Mouse (Mus musculus) spleen, adult 2 months (tissue): ENCODE data around the gene Trmo. TPM values are rescaled to one million over a fixed set of nuclear protein-coding genes. Genes with fewer than 3 reads are reported as not detected.
A peak's percentile ranks its signal among the peaks of the same experiment; 100 is the strongest.

Source experiments
- DNase-seq, 2 experiments: peaks; one replicate each; pipeline versions ENCODE4 v3.0.0 to v3.0.0-alpha.2; 2012 to 2021; ENCODE audit warnings: low spot score in 2 of 2, low read depth in 1 of 2
- H3K27ac ChIP-seq: fragments of 200-500 bp; 2 replicates; pipeline ENCODE4 v1.5.1; 2012; ENCODE audit warnings: low read length, inconsistent platforms; ENCODE audit not compliant: insufficient read depth
- H3K27me3 ChIP-seq: fragments of 200-500 bp; 2 replicates; pipeline ENCODE4 v1.6.1; 2012; ENCODE audit warnings: mild to moderate bottlenecking, moderate library complexity, low read length, inconsistent platforms; ENCODE audit not compliant: control insufficient read depth, insufficient read depth
- H3K36me3 ChIP-seq: fragments of 200-500 bp; 2 replicates; pipeline ENCODE4 v1.6.1; 2012; ENCODE audit warnings: mild to moderate bottlenecking, low read length, inconsistent platforms; ENCODE audit not compliant: control insufficient read depth, insufficient read depth
- H3K4me1 ChIP-seq: fragments of 200-500 bp; 2 replicates; pipeline ENCODE4 v1.6.1; 2011; ENCODE audit warnings: inconsistent platforms; ENCODE audit not compliant: control insufficient read depth, insufficient read depth, insufficient read length
- H3K4me3 ChIP-seq: fragments of 200-500 bp; 2 replicates; pipeline ENCODE4 v1.5.1; 2011; ENCODE audit warnings: mild to moderate bottlenecking, inconsistent platforms; ENCODE audit not compliant: insufficient read depth, insufficient read length; ENCODE audit errors: extremely low read depth
- CTCF ChIP-seq: fragments of 200-500 bp; IDR thresholded peaks from 2 replicates; pipeline ENCODE4 v1.5.1; 2011; ENCODE audit warnings: mild to moderate bottlenecking, inconsistent platforms; ENCODE audit not compliant: insufficient read depth, insufficient read length, insufficient replicate concordance; ENCODE audit errors: extremely low read depth
- POLR2A ChIP-seq: fragments of 200-500 bp; IDR thresholded peaks from 2 replicates; pipeline ENCODE4 v1.6.1; 2011; ENCODE audit warnings: low read depth, low read length, inconsistent platforms
- WGBS: fragments of 180-500 bp; shearing (Covaris S2); methylation state at CpG from one replicate; pipeline ENCODE4 v1.1.7; 2018; 5-methylcytosine and 5-hydroxymethylcytosine counted together
- polyA plus RNA-seq: library from polyadenylated mRNA; depleted of rRNA; stranded (reverse); fragments of >200 nt; gene quantifications from 2 replicates; pipeline ENCODE4 v1.2.3, GENCODE M21; 2012; rRNA removed

Trmo gene
- 10.8 and 11.6 TPM in 2 replicates for polyA plus RNA-seq

DNA sequence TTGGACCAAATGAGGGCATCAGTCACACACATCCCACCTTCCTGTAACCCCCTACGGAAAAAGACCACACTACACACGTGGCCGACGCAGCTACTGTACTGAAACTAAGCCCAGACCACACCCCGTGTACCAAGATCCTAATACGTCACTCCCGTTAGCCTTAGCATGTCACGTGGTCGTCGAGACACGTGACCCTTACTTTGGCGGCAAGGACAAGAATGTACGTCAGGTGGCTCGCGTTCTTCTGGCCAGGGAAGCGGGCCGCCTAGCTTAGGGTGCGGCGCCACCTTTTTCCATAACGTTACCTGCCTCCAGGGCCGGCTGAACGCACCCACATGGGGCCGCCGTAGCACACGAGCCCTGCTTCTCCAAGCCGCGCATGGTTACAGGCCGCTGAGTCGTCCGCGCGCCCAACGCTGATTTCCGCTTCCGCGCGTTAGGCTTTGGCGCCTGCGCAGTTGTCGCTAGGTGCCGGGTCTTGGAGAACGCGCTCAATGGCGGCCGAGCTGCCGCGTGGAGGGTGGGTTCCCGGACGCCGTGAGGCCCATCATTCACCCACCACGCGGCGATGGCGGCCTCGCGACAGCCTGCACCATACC, at the start of gene Trmo:
Gene Trmo (minus strand): TSS at position 425 of the 599 bp plus-strand sequence.
- H3K36me3 ChIP-seq = peaks cover 12% of the 10 kb centered on the region
- TF ChIP-seq POLR2A (peak; percentile 93), CTCF (no peak)
- peak within 1 kb of the TSS; percentile 86 for H3K4me3 ChIP-seq
- under 1% methylated on average over 56 of the region's 56 CpGs for WGBS
- peaks cover 2% of the 10 kb centered on the region; the same call in 1 of the 2 replicates for H3K4me1 ChIP-seq
- DNase-seq = peak; percentile 93 to 98
- H3K27ac ChIP-seq = peak within 1 kb of the TSS; percentile 98
- H3K27me3 ChIP-seq = no peaks in the 10 kb centered on the region

- no peak for TF ChIP-seq CTCF
- no peak for TF ChIP-seq POLR2A
- no peak for DNase-seq
- WGBS = 85% methylated on average over 12 of the region's 12 CpGs
- Histone ChIP-seq H3K4me3 (no peak overlapping the region), H3K36me3 (no peaks in the 10 kb centered on the region), H3K27me3 (no peaks in the 10 kb centered on the region), H3K27ac (no peak overlapping the region; the same call in 1 of the 2 replicates), H3K4me1 (no peaks in the 10 kb centered on the region)
Measured at GRCm38 (mm10) chr4:46432339-46433036, 43.3 kb upstream of the Trmo start.

GRCm38 (mm10) chr4:46428903-46429499, 39.8 kb upstream of the Trmo start:
- Histone ChIP-seq H3K27ac (no peak overlapping the region), H3K36me3 (no peaks in the 10 kb centered on the region), H3K4me1 (peaks cover 3% of the 10 kb centered on the region; the same call in 1 of the 2 replicates), H3K4me3 (no peak overlapping the region), H3K27me3 (no peaks in the 10 kb centered on the region)
- TF ChIP-seq CTCF (no peak), POLR2A (no peak)
- 91% methylated on average over 10 of the region's 10 CpGs for WGBS
- DNase-seq = no peak

GRCm38 (mm10) chr4:46422625-46423024, 33.4 kb upstream of the Trmo start:
- no peak overlapping the region for H3K4me3 ChIP-seq
- no peaks in the 10 kb centered on the region for H3K36me3 ChIP-seq
- TF ChIP-seq POLR2A (no peak), CTCF (no peak)
- H3K27me3 ChIP-seq = no peaks in the 10 kb centered on the region
- H3K27ac ChIP-seq = no peak overlapping the region
- 76% methylated on average over 8 of the region's 8 CpGs for WGBS
- DNase-seq = no peak
- H3K4me1 ChIP-seq = peaks cover 3% of the 10 kb centered on the region; the same call in 1 of the 2 replicates

GRCm38 (mm10) chr4:46418851-46419250, 29.6 kb upstream of the Trmo start:
- no peak for DNase-seq
- 93% methylated on average over 9 of the region's 9 CpGs for WGBS
- Histone ChIP-seq H3K36me3 (no peaks in the 10 kb centered on the region), H3K4me1 (no peaks in the 10 kb centered on the region), H3K27ac (no peak overlapping the region), H3K4me3 (no peak overlapping the region), H3K27me3 (no peaks in the 10 kb centered on the region)
- TF ChIP-seq POLR2A (no peak), CTCF (no peak)

DNA sequence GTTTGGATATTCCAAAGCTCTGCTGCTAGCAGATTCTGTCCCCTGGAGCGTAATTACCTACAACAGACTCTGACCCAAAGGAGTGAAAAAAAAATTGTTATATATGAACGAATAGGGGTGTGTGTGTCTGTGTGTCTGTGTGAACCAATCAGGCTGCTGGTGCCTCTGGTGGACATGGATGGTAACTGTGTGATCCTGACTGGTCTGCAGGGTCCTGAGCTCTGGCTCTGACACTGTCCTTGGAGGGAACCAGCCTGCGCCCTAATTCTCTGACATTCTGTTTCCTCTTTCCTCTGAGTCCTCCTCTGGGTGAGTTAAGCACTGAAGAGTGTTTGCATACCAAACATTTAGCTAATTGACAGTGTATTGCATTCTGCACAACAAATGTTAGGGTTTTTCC, 28.3 kb upstream of the Trmo start:
- H3K4me1 ChIP-seq = 0 out of 2 replicates have a peak, but pooled peaks cover 2% of the 10 kb centered on the region
- no peaks in the 10 kb centered on the region for H3K27me3 ChIP-seq
- 55% methylated on average over 3 of the region's 3 CpGs for WGBS
- peak in 1 of 2 experiments; percentile 12 for DNase-seq
- H3K36me3 ChIP-seq = no peaks in the 10 kb centered on the region
- no peak overlapping the region for H3K4me3 ChIP-seq
- TF ChIP-seq CTCF (peak; percentile 3; the same call in 1 of the 2 replicates), POLR2A (no peak)
- H3K27ac ChIP-seq = no peak overlapping the region
